Mouse (Mus musculus): Measurements from ENCODE around the gene Fancc.
A peak's percentile ranks its signal among the peaks of the same experiment; 100 is the strongest.

The Fancc gene

DNA sequence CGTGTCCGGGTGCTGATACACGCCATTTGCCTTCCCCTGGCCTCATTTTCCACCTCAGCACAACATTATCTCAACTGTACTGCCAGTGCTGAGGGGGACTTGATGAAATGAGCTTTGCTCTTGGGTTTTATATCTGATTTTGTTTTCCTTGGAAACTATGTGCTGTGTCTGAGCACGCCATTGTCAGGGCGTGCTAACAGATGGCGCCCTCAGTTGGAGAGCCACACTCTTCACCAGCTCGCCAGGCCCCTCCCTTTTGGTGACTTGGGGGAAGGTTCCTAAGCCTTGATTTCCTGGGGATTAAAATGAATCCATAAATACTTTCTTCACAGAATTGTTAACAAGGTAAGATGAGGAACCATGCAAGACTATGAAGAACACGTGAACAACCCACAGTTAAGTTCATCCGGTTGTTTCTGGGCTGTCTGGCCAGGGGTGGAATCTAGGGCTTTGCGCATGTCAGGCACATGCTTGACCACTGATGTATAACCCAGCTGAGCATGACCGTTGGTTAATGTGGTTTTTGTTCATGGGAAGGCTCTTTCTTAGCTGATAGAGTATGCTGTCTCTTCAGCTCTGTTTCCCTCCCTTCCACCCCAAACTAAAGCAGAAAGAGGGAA is 210.5 kb downstream of the Fancc start:
- no peak for DNase-seq

DNA sequence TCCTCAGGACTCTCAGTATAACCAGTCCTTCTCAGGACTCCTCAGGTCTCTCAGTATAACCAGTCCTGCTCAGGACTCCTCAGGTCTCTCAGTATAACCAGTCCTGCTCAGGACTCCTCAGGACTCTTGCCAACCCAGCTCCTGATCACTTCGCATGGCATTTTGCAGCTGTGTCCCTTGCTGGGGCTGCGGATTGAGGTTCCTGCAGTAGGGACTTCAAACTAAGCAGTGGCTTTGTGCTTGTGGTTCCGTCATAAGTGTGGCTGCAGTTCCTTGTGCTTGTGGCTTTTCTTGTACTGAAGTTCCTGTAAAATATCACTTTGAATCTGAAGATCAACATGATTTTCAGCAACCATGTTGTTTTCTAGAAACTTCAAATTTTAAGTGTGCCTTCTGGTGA is 212.3 kb downstream of the Fancc start:
- no peak for DNase-seq

DNA sequence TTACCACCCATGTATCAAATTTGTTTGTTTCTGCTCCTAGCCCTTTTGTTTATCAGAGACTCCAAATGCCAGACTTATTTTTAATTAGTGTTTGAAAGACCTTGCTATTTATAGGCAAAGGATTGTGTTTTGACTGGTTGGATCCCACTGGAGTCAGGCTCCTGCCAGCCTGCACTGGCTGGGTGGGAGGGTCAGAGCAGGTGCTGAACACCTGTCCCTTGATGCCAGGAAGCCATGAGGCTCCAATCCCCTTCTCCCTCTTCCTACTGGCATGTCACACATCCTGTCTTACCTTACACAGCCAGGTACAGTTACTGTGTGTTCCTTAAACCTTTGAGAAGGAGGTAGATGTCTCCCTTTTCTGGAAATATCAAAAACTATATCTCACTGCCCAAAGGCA is 213.8 kb downstream of the Fancc start:
- no peak for DNase-seq

DNA sequence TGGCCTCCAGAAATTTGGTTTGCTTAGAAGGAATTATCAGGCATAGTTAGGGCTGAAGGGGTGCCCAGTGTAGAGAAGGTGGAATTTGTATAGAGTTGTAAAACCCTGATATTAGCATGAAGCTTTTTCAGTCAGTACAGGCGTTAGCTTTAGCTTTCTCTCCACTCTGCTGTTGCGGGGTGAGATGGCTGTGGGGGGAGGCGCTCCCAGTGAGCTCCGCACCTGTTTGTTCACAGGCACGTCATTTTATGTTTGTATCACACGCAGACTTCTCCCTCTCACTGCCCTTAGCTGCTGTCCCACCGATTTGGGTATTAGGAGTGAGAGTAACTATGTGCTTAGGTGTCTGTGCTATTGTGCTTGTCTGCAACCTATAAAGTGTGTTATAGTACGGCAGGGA is 215.9 kb downstream of the Fancc start:
- DNase-seq = no peak

DNA sequence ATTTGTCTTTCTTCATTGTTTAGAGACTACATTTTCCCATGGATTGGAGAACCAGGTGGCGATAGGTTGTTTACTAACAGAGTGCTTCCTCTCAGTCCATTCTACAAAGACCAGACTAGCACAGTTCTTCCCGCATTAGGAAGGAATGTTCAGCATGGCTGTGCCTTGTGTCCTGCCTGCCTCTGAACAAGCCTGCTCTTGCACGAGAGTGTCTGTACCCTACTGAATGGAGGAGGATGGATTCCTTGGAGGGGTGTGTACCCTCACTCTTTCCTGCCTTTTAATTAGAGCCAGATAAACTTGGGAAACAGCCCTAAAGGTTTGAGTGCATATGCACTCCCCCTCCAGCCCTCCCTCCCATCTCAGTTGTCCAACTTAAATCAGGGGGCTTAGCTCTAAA is 216.7 kb downstream of the Fancc start:
- no peak for DNase-seq

DNA sequence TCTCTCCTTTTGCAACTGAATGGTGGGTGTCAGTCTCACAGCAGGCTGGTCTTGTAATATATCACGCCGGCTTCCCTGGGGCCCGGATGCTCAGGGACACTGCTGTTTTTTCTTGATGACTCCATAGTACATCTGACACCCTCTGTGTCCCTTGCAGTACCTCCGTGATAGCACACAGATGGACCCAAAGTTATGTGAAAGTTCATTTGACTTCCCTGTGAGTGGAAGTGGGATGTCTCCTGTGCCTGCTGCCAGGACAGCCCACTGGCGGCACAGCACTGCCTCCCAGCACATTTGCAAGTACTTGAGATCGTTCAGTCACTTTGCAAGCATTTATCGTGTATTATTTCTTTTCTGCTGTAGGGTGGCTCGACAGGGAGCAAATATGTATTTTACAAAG is 217.3 kb downstream of the Fancc start:
- DNase-seq = no peak

DNA sequence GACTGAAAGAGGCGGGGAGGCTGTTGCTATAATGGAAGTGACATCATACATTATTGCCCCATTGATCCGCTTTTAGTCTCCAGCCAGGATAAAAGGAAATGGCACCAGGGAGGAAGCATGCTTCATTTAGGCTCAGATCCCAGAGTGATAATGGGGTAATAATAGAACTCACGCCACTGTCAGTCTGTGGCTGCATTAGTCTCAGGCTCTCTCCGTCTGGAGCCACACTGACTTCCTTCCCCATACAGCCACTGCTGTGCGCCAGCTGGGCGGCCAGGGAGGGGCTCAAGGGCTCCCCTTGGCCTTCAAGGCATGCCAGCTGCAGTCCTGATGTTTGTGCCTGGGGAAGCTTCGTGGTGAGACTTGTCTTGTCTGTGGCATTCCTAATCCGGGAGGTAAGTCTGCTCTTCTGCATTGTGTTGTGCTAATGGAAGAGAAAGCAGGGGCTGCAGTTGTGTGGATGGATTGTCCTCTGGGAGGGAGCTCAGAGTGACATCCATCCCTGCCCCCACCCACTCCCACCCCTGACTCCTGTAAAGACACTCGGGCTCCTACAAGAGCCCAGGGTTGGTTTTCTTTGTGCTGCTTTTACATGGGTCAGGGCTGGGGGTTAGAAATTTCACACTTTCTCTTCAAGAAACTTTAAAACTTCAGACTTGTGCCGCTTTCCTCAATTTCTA is 218.1 kb downstream of the Fancc start:
- DNase-seq = peak; percentile 48

DNA sequence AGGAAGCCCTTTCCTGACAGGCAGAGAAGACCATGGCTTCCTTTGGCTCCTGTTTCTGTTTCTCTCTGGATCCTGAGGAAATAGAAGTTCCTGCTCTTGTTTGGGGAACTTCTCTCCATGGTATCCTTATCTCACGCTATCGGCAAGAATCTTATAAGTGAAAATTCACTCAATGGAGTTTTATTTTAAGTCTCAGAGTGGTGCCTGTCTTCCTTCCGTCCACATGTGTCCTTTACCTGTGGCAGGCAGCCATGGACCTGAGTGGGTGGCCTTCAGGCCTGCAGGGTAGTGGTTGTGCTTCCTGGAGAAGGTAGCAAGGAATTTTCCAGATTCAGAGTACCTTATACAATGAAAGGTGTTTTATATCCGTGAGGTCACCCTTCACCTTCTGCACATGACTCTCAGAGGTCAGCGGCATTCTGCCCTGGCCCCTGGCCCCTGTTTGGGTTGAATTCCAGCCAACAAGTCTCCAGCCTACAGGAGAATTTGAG is 218.9 kb downstream of the Fancc start:
- no peak for DNase-seq

DNA sequence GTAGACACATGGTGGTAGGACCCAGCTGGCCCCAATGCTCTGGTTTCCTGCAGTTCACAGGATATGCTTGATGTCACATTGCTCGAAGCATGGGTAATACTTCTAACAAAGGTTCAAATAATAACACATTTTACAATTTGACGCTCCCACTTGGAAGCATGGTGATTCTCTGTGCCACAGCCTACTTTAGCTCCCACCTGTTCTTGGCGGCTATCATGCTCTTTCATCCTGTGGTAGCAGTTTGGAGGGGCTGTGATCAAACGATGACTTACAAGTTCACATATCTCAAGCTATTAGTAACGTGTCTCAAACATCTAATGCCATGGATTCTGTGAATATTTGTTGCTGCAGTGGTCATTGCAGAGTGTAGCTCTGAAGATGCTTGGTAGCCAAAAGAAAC is 219.8 kb downstream of the Fancc start:
- no peak for DNase-seq

DNA sequence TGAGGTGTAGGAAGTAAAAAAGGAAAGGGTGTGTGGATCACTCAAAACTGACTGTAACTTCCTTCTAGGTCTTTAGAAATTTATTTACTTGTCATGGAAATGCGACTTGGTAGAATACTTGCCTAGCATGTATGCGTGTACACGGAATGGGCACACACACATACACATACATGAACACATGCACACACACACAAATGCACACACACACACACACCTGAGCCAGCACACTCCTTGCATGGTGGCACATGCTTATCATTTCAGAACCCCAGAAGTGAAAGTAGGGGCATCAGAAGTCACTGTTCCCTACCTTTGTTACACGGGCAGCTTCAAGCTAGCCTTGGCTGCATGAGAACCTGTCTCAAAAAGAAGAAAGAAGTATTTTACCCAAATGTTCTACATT is 220.7 kb downstream of the Fancc start:
- no peak for DNase-seq

DNA sequence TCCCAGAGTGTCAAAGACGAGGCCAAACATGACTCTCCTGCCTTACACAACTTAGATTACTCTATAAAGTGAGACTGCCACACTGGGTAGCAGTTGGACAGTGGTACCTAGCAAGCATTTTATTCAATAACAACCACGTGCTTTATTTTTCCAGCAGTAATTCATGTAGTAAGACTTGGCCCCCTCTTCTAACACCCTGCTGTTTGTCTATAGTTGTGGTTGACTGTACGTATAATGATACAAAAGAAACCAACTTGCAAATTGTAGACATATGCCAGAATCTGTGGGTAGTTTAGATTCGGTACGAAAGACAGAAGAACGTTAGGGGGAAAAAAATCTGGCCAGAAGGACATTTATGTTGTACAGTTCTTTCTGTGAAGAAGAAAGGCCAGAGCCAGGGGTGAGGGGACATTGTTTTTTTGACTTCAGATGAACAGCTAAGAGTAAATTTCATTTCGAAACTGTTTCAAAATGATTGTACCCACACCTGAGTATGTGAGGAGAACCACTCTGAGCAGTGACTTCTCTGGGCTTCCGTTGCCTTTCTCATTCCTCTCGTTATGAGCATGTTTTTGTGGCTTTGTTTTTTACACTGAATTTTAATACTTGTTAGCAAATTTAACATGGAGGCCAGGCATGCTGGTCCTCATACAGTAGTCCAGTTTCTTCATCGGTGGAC is 222.5 kb downstream of the Fancc start:
- no peak for DNase-seq

DNA sequence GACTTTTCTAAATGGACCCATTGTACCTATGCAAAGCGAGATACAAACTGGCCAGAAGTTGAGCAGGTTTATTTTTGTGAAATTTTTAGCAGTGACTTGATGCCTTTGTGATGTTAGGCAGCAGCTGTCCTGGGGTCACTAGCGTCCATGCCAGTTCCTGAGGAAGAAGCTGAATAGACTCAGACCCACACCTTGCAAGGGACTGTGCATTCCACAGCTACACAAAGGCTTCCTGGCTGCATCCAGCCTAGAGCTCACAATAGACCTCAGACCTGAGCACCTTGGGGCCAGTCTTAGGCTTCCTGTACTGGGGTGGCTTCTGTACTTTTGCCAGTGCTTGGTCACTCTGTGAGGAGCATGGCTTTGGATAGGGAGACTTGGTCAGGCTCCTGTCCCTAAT is 223.2 kb downstream of the Fancc start:
- DNase-seq = no peak

DNA sequence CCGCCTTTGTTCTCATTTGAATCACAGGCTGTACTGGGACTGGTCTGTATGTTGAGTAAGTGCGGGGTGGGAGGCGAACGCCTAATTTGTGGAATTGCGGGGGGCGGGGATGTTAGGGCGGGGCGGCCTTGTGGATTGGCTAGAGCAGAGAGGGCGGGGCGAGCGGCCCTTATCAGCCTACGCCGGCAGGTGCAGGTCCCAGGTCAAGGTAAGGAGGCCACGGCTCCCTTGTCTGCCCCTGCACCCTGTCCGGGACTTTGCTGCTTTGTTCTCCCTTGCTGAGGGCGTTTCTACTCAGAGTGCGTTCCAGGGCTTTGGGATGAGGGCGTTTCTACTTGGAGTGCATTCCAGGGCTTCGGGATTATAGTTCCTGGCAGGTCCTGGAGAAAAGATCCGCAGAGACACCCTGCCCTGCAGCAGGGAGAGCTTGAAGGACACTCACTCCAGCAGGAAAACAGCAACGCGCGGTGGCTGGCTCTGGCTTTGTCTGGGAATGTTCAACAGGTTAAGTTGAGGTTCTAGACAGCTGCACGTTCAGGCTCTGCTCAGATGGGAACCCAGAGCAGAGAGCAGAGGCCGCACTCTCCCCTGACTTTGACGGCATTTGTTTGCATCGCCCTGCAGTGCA is 224.4 kb downstream of the Fancc start:
- peak; percentile 76 for DNase-seq

DNA sequence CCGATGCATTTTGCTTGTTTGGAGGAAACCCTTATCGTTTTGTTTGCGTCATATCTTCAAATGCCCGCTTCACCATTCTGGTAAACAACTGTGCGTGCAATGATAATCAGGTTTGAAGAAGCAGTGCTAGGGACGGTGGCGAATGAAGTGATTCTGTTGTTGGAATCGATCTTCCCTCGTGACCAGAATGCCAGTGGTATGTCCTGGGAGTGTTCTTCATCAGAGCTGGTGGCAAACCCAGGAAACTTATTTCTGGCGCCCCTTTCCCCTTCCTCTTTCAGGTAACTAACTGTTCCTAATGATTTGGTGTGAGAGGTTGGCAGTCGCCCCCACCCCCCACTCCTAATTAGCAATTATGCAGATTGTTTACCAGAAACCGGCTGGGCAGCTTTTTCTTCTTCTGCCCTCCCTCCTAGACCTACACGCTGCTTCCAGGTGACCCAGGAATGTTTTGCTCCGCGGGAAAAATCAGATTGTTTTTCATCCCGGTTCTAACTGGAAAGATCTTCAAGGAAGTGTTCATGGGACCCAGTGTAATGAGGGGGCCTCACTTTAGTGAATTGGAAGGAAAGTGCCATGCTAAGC is 225.0 kb downstream of the Fancc start:
- peak; percentile 38 for DNase-seq

DNA sequence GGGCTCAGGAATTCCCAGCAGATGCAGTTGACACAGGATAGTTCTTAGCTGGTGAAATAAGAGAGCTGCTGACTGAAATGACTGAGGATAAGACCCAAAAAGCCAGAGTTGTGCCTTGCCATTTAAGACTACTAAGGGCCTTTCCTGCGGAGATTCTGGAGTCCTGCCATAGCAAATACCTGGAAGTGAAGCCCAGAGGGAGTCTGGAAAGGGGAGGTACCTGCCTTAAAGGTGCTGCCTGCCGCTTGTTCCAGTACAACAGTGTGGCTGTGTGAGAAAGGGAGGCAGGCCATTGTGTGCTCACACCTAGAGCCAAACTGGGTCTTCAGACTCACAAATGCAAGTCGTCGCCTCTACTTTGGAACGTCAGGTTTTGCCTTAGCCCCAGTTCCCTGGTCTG is 226.9 kb downstream of the Fancc start:
- no peak for DNase-seq

DNA sequence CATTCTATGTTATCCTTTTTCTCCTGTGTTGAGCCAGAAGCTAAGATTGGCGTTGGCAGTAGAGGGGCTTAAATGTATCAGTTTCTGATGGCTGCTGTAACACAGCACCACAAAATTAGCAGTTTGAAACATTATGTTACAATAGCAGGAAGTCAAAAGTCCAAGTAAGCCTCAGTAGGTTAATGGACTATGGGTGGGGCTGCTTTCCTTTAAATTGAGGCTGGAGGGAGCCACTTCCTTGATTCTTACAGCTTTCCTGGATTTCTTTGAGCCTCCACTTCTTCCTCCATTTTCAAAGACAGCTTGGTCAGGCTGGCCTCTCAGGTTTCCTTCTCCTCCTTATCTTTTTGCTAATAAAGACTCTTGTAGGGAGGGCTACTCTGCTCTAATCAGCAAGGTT is 228.3 kb downstream of the Fancc start:
- DNase-seq = no peak

DNA sequence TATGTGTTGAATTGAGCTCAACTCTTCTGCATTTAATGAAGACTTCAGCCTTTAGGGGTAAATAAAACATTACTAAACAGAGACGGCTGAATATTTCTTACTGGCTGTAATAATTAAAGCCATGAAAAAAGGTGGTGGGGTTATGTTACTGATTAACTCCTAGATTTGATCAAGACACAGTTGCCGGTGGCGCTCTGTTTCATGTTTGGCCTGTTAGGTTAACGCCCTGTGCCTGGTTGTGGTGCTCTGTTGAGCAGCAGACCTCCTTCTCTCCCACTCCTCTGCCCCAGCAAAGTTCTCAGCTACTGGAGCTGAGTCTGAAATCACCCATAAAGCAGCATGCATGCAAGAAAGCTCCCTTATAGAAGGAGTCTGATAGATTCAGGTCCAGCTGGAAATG is 228.7 kb downstream of the Fancc start:
- no peak for DNase-seq

DNA sequence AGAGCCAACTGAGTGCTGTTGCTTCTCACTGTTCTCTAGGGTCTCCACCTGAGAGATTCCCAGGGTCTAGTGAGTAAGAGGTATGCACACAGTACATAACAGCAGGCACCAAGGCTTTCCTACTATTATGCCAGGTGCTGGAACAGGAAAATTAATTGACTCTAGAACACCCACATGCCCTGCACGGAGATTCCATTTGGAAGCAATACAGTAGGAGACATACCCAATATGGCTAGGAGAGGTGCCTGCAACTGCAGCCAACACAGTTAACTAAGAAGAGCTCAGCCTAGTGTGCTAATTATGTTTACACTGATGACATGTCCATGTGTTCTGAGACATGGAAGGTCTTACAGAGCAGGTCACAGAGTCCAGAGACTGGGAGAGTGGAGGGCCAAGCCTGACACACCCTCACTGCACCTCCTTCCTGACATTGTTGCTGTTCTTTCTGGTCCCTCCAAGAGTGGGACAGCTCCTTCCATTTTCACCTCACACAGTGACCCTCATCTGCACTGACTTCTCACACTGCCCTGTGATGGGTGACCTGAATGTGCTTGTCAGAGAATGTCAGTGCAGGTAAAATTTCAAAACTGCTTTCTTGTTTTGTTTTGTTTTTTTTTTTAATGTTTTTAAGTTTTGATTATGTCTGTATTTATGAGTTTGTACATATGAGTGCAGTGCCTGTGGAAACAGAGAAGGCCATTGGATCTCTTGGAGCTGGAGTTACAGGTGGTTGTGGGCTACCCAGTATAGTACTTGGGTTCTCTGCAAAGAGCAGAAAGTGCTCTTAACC is 234.7 kb downstream of the Fancc start:
- no peak for DNase-seq

DNA sequence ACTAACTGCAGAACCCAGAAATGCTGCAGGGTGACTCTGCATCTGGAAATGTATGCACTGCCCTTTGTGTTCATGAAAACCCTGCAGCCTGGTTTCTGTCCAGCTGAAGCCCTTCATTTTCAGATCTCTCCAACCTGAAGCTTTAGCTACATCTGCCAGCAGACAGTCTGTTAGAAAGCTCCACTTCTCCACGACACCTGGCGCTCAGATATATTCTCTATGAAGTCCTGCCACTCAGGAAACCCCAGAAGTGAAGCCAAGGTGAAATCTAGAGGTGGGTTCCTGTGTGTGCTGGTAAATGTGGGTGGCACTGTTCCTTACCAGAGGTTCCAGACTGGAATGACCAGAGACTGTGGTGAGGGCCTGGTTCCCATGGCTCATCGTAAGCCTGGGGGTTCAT is 235.4 kb downstream of the Fancc start:
- no peak for DNase-seq

DNA sequence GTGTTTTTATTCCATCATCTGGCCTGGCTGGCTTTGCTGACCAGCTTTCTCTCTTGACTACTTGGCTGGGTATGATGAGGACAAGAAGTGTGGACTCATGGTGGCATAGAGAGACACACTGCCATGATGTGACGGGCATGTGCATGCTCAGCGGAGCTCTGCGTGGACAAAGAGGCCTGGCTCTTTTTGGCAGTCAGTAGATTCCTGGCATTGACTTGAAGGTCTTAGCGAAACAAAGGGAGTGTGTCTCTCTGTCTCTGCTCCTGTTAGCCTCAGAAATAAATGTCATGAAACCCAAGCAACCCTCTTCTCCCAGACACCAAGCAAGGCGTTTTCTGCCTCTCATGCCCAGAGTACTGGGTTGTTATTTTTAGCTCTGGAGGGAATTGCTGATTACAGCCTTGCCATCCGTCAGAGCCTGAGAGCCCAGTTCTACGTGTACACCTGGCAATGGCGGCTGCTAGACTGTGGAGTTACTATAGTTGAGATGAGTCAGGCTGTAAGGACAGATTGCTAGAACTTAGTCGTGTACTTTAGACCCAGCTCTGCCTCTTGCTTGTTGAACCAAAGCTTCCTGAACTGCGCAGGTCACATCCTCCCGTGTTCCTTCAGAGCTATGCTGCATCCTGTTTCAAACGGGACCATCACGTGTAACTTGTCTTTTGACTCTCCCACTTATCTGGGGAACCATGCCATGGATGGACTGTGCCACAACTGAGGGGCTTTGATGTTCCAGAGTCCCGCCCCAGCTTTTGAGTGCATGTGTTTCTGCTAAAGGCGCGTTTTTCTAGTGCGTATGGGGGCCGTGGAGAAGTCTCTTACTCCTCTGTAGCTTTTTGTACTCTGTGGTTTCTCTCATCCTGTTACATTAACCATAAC is 236.1 kb downstream of the Fancc start:
- no peak for DNase-seq

DNA sequence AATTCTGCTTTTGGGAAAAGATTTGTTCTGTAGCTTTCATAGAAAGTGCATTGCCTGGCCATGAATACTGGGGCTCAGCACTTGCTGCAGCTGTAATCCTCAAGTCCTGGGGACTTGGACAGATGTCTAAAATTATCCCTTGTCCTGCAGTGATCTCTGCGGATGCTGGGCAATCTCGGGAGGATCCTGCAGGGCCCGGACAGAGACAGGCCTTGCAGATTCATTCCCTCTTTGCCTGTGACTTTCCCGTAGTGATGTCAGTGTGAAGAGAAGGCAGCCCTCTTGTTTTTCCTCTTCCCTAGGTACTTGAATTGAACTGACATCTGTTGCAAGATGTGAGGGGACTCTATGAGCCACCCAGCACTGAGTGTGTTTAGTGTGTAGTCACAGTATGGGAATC is 236.9 kb downstream of the Fancc start:
- DNase-seq = no peak

DNA sequence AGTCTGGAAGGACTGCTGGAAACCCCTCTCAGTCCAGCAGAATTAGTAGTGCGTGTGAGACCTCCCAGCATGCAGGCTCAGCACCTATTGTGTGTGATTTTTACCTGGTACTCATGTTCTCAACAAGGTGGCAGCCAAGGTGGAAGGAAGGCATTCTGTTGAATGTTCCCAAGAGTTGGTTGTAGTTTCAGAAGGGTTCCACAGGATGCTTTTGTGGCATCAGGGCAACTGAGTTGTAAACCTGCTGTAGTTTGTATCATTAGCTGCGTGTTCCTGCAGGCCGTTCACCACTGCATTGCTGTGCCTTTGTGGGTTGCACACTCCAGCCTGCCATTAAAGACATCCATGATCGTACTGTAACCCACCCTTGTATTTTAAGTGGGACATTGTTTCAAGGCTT is 238.4 kb downstream of the Fancc start:
- no peak for DNase-seq

Measured in retina, postnatal 1 day (tissue).